Mouse (Mus musculus): ENCODE results near the gene Lmcd1.

GRCm38 (mm10) chr6:112255388-112256225 is 18.0 kb upstream of the Lmcd1 start:
- TF ChIP-seq CTCF (IDR thresholded peaks at IDR 0.05; ENCODE audit: borderline replicate concordance, extremely low read depth, insufficient read depth, insufficient read length): no peak
- no peak for TF ChIP-seq POLR2A (IDR thresholded peaks at IDR 0.05; ENCODE audit: borderline replicate concordance, extremely low read depth, insufficient read depth, insufficient read length, poor library complexity, severe bottlenecking)

Measured in brain, embryonic 14.5 days (tissue).